Mouse (Mus musculus) lung, embryonic 15.5 days (tissue): Measurements from ENCODE around the gene Rps15. TPM values are rescaled to one million over a fixed set of nuclear protein-coding genes. Genes with fewer than 3 reads are reported as not detected.

ENCODE experiments used
- ATAC-seq: fragments of 200-750 bp; cut with Nextera tagmentation; 2 replicates; pipeline ENCODE4 v1.8.0; 2017; ENCODE audit warnings: moderate number of reproducible peaks, borderline replicate concordance; ENCODE audit not compliant: low FRiP score, low TSS enrichment; ENCODE audit errors: extremely low read depth
- H3K27ac ChIP-seq: fragments of 300-500 bp; sonication (generic); 2 replicates; pipeline ENCODE4 v1.5.1; 2015; ENCODE audit warnings: moderate library complexity, mild to moderate bottlenecking, inconsistent platforms
- H3K27me3 ChIP-seq: fragments of 300-500 bp; sonication (generic); 2 replicates; pipeline ENCODE4 v1.6.1; 2015; ENCODE audit warnings: inconsistent platforms
- H3K36me3 ChIP-seq: fragments of 300-500 bp; sonication (generic); 2 replicates; pipeline ENCODE4 v1.6.1; 2015; ENCODE audit warnings: inconsistent platforms
- H3K4me1 ChIP-seq: fragments of 300-500 bp; sonication (generic); 2 replicates; pipeline ENCODE4 v1.6.1; 2015; ENCODE audit warnings: inconsistent platforms
- H3K4me2 ChIP-seq: fragments of 300-500 bp; sonication (generic); 2 replicates; pipeline ENCODE4 v1.6.1; 2015; ENCODE audit warnings: inconsistent platforms, mild to moderate bottlenecking, moderate library complexity
- H3K4me3 ChIP-seq: fragments of 300-500 bp; sonication (generic); 2 replicates; pipeline ENCODE4 v1.5.1; 2015; ENCODE audit warnings: mild to moderate bottlenecking, inconsistent platforms
- H3K9ac ChIP-seq: fragments of 300-500 bp; sonication (generic); 2 replicates; pipeline ENCODE4 v1.6.1; 2015; ENCODE audit warnings: inconsistent platforms
- H3K9me3 ChIP-seq: fragments of 300-500 bp; sonication (generic); 2 replicates; pipeline ENCODE4 v1.6.1; 2016; ENCODE audit warnings: inconsistent platforms
- WGBS: fragments of 180-500 bp; shearing (Covaris S2); methylation state at CpG from one replicate; pipeline ENCODE4 v1.1.7; 2015; 5-methylcytosine and 5-hydroxymethylcytosine counted together
- polyA plus RNA-seq: library from polyadenylated mRNA; unstranded; fragments of >200 nt; fragmentation: Nextera tagmentation; extraction: Ambion mirVana; gene quantifications from 2 replicates; pipeline ENCODE4 v1.2.1, GENCODE M21; 2015

The Rps15 gene
- polyA plus RNA-seq, 1 experiment from 2014 or later, result 907 TPM

GRCm38 (mm10) chr10:80281304-80281703 lies 10.9 kb upstream of the Rps15 start:
- H3K9me3 ChIP-seq, result no peaks in the 10 kb centered on the region
- H3K9ac ChIP-seq, result no peak overlapping the region
- no peak for ATAC-seq
- no peak overlapping the region for H3K4me2 ChIP-seq
- peaks cover 15% of the 10 kb centered on the region for H3K4me1 ChIP-seq
- 68% methylated on average over 7 of the region's 7 CpGs for WGBS
- peaks cover 86% of the 10 kb centered on the region for H3K36me3 ChIP-seq
- H3K27me3 ChIP-seq, result no peaks in the 10 kb centered on the region
- no peak overlapping the region for H3K4me3 ChIP-seq
- peak overlapping the region; percentile 89 for H3K27ac ChIP-seq

GRCm38 (mm10) chr10:80281921-80282371 lies 10.3 kb upstream of the Rps15 start:
- H3K27me3 ChIP-seq, result no peaks in the 10 kb centered on the region
- H3K9ac ChIP-seq, result no peak overlapping the region
- 68% methylated on average over 8 of the region's 8 CpGs for WGBS
- peak overlapping the region; percentile 89 for H3K27ac ChIP-seq
- H3K4me3 ChIP-seq, result no peak overlapping the region
- no peak overlapping the region for H3K4me2 ChIP-seq
- no peaks in the 10 kb centered on the region for H3K9me3 ChIP-seq
- H3K36me3 ChIP-seq, result peaks cover 85% of the 10 kb centered on the region
- ATAC-seq, result peak; percentile 44; the same call in 1 of the 2 replicates
- H3K4me1 ChIP-seq, result peaks cover 15% of the 10 kb centered on the region

- Histone ChIP-seq H3K4me2 (no peak overlapping the region), H3K27me3 (no peaks in the 10 kb centered on the region), H3K36me3 (peaks cover 83% of the 10 kb centered on the region), H3K9me3 (no peaks in the 10 kb centered on the region), H3K27ac (peak overlapping the region; percentile 89), H3K4me3 (no peak overlapping the region), H3K4me1 (peaks cover 15% of the 10 kb centered on the region), H3K9ac (no peak overlapping the region)
- ATAC-seq, result 0 out of 2 replicates have a peak, but pooled peaks have one; percentile 8
- WGBS, result 63% methylated on average over 20 of the region's 20 CpGs
Observed at GRCm38 (mm10) chr10:80282481-80283441, 9.5 kb upstream of the Rps15 start.

- Histone ChIP-seq H3K27ac (no peak overlapping the region), H3K36me3 (peaks cover 68% of the 10 kb centered on the region), H3K9me3 (no peaks in the 10 kb centered on the region), H3K27me3 (no peaks in the 10 kb centered on the region), H3K9ac (no peak overlapping the region), H3K4me2 (no peak overlapping the region), H3K4me3 (no peak overlapping the region), H3K4me1 (peaks cover 15% of the 10 kb centered on the region)
- WGBS, result 79% methylated on average over 13 of the region's 15 CpGs
- no peak for ATAC-seq
Observed at GRCm38 (mm10) chr10:80285222-80286070, 6.8 kb upstream of the Rps15 start.

- WGBS, result 91% methylated on average over 12 of the region's 12 CpGs
- H3K4me1 ChIP-seq, result no peaks in the 10 kb centered on the region
Observed at GRCm38 (mm10) chr10:80288097-80288496, 4.2 kb upstream of the Rps15 start.

GRCm38 (mm10) chr10:80288657-80289056 lies 3.6 kb upstream of the Rps15 start:
- Histone ChIP-seq H3K4me3 (no peak overlapping the region), H3K27ac (no peak overlapping the region), H3K9ac (no peak overlapping the region), H3K9me3 (no peaks in the 10 kb centered on the region), H3K27me3 (no peaks in the 10 kb centered on the region), H3K4me2 (no peak overlapping the region), H3K4me1 (peaks cover 5% of the 10 kb centered on the region), H3K36me3 (peaks cover 48% of the 10 kb centered on the region)
- WGBS, result 62% methylated on average over 8 of the region's 8 CpGs
- no peak for ATAC-seq

More at GRCm38 (mm10) chr10:80288097-80288496, 4.2 kb upstream of the Rps15 start:
- Histone ChIP-seq H3K4me3 (no peak overlapping the region), H3K9ac (no peak overlapping the region), H3K36me3 (peaks cover 51% of the 10 kb centered on the region), H3K27me3 (no peaks in the 10 kb centered on the region), H3K4me2 (no peak overlapping the region), H3K9me3 (no peaks in the 10 kb centered on the region), H3K27ac (no peak overlapping the region)
- ATAC-seq, result no peak

GRCm38 (mm10) chr10:80293325-80293724 lies 1.1 kb downstream of the Rps15 start:
- peaks cover 20% of the 10 kb centered on the region for H3K27me3 ChIP-seq
- peaks cover 27% of the 10 kb centered on the region for H3K4me1 ChIP-seq
- peak overlapping the region; percentile 73 for H3K4me3 ChIP-seq
- H3K9ac ChIP-seq, result peak overlapping the region; percentile 94
- 23% methylated on average over 14 of the region's 14 CpGs for WGBS
- peak overlapping the region; percentile 86 for H3K27ac ChIP-seq
- H3K9me3 ChIP-seq, result no peaks in the 10 kb centered on the region
- peak overlapping the region; percentile 75 for H3K4me2 ChIP-seq
- H3K36me3 ChIP-seq, result peaks cover 21% of the 10 kb centered on the region
- no peak for ATAC-seq

GRCm38 (mm10) chr10:80294311-80294710 lies 2.1 kb downstream of the Rps15 start:
- Histone ChIP-seq H3K36me3 (peaks cover 14% of the 10 kb centered on the region), H3K27me3 (peaks cover 29% of the 10 kb centered on the region), H3K4me2 (no peak overlapping the region), H3K9ac (no peak overlapping the region), H3K27ac (no peak overlapping the region), H3K4me1 (peaks cover 27% of the 10 kb centered on the region), H3K4me3 (no peak overlapping the region), H3K9me3 (no peaks in the 10 kb centered on the region)
- 73% methylated on average over 4 of the region's 4 CpGs for WGBS
- ATAC-seq, result no peak

- Histone ChIP-seq H3K4me1 (peaks cover 27% of the 10 kb centered on the region), H3K4me2 (no peak overlapping the region), H3K9me3 (no peaks in the 10 kb centered on the region), H3K4me3 (no peak overlapping the region), H3K36me3 (peaks cover 14% of the 10 kb centered on the region), H3K9ac (no peak overlapping the region), H3K27ac (no peak overlapping the region), H3K27me3 (peaks cover 35% of the 10 kb centered on the region)
- WGBS, result 41% methylated on average over 7 of the region's 7 CpGs
- ATAC-seq, result no peak
Observed at GRCm38 (mm10) chr10:80294788-80295303, 2.6 kb downstream of the Rps15 start.

GRCm38 (mm10) chr10:80295618-80296425 lies 3.6 kb downstream of the Rps15 start, which contains the start of gene Apc2:
TSS of gene Apc2 (plus strand) at chr10:80295977.
- H3K27ac ChIP-seq, result no peak within 1 kb of the TSS
- WGBS, result under 1% methylated on average over 26 of the region's 26 CpGs
- H3K36me3 ChIP-seq, result peaks cover 14% of the 10 kb centered on the region
- peaks cover 27% of the 10 kb centered on the region for H3K4me1 ChIP-seq
- H3K9me3 ChIP-seq, result no peaks in the 10 kb centered on the region
- ATAC-seq, result peak; percentile 15; the same call in 1 of the 2 replicates
- peaks cover 45% of the 10 kb centered on the region for H3K27me3 ChIP-seq
- H3K4me2 ChIP-seq, result peak within 1 kb of the TSS; percentile 63
- H3K4me3 ChIP-seq, result peak within 1 kb of the TSS; percentile 34
- H3K9ac ChIP-seq, result peak within 1 kb of the TSS; percentile 30

GRCm38 (mm10) chr10:80296824-80297223 lies 4.6 kb downstream of the Rps15 start:
- Histone ChIP-seq H3K9ac (no peak overlapping the region), H3K9me3 (no peaks in the 10 kb centered on the region), H3K36me3 (peaks cover 14% of the 10 kb centered on the region), H3K27me3 (peaks cover 55% of the 10 kb centered on the region), H3K4me2 (no peak overlapping the region), H3K4me1 (peaks cover 30% of the 10 kb centered on the region), H3K4me3 (no peak overlapping the region), H3K27ac (no peak overlapping the region)
- ATAC-seq, result no peak
- 77% methylated on average over 5 of the region's 5 CpGs for WGBS
